Comparison of ENCODE assay signal across 31 mouse cellular contexts in genomic region chr7:55780011-55780410, GRCm38 (mm10). TPM values are rescaled to one million over a fixed set of nuclear protein-coding genes. Genes with fewer than 3 reads are reported as not detected.
A peak's percentile ranks its signal among the peaks of the same experiment; 100 is the strongest.
DNase-seq lines count a peak whose midpoint lies in the region; ATAC-seq and TF ChIP-seq lines count a peak whose summit lies in the region.
"Had no signal": no experiment of that assay in that cellular context is flagged by ENCODE, and none has a peak within 500 bp of the region (broad histone marks: within the 10 kb centered on the region; RNA-seq: fewer than 3 reads in every experiment).

No protein-coding gene starts in this region.

- H3K9ac ChIP-seq in kidney, embryonic 14.5 days (ENCODE audit: low read depth, low read length): no peak overlapping the region
- H3K9ac ChIP-seq in lung, embryonic 14.5 days: no peak overlapping the region
- H3K9ac ChIP-seq: embryonic facial prominence, embryonic 13.5 days; forebrain, embryonic 12.5 days; hindbrain, embryonic 15.5 days; intestine, embryonic 15.5 days; limb, embryonic 13.5 days; midbrain, embryonic 12.5 days had no signal

- no peak for TF ChIP-seq POLR2A in brain, embryonic 14.5 days (IDR thresholded peaks at IDR 0.05; ENCODE audit: borderline replicate concordance, extremely low read depth, insufficient read depth, insufficient read length, poor library complexity, severe bottlenecking)

- H3K27ac ChIP-seq in kidney, embryonic 14.5 days (ENCODE audit: low read depth, low read length): no peak overlapping the region
- H3K27ac ChIP-seq in lung, embryonic 14.5 days (ENCODE audit: low read depth): no peak overlapping the region
- H3K27ac ChIP-seq: embryonic facial prominence, embryonic 13.5 days; forebrain, embryonic 12.5 days; hindbrain, embryonic 10.5 days; hindbrain, embryonic 15.5 days; intestine, embryonic 15.5 days; layer of hippocampus, adult 2 months; left cerebral cortex, adult 2 months; limb, embryonic 13.5 days; midbrain, embryonic 12.5 days had no signal

- H3K27me3 ChIP-seq in kidney, embryonic 14.5 days (ENCODE audit: control insufficient read depth, insufficient read depth, low read length): no peaks in the 10 kb centered on the region
- H3K27me3 ChIP-seq in lung, embryonic 14.5 days (ENCODE audit: insufficient read depth, low read length): no peaks in the 10 kb centered on the region
- H3K27me3 ChIP-seq: CH12.LX; embryonic facial prominence, embryonic 13.5 days; forebrain, embryonic 12.5 days; hindbrain, embryonic 15.5 days; intestine, embryonic 15.5 days; limb, embryonic 13.5 days; midbrain, embryonic 12.5 days had no signal

- no peaks in the 10 kb centered on the region for H3K9me3 ChIP-seq in kidney, embryonic 14.5 days (ENCODE audit: control insufficient read depth, low read length)
- no peaks in the 10 kb centered on the region for H3K9me3 ChIP-seq in lung, embryonic 14.5 days (ENCODE audit: low read depth, low read length)
- H3K9me3 ChIP-seq: embryonic facial prominence, embryonic 13.5 days; forebrain, embryonic 12.5 days; hindbrain, embryonic 10.5 days; hindbrain, embryonic 15.5 days; intestine, embryonic 15.5 days; limb, embryonic 13.5 days; megakaryocyte, embryonic 14.5 days; midbrain, embryonic 12.5 days had no signal

- no peaks in the 10 kb centered on the region for H3K36me3 ChIP-seq in kidney, embryonic 14.5 days (ENCODE audit: control insufficient read depth, insufficient read depth, low read length)
- no peaks in the 10 kb centered on the region for H3K36me3 ChIP-seq in lung, embryonic 14.5 days (ENCODE audit: insufficient read depth)
- H3K36me3 ChIP-seq: embryonic facial prominence, embryonic 13.5 days; forebrain, embryonic 12.5 days; hindbrain, embryonic 10.5 days; hindbrain, embryonic 15.5 days; intestine, embryonic 15.5 days; limb, embryonic 13.5 days; midbrain, embryonic 12.5 days had no signal

- TF ChIP-seq CTCF in lung, embryonic 14.5 days (IDR thresholded peaks at IDR 0.05; ENCODE audit: low read depth): no peak
- no peak for TF ChIP-seq CTCF in brain, embryonic 14.5 days (IDR thresholded peaks at IDR 0.05; ENCODE audit: borderline replicate concordance, extremely low read depth, insufficient read depth, insufficient read length)

- ATAC-seq in kidney, embryonic 14.5 days (ENCODE audit: low FRiP score, low TSS enrichment): peak; percentile 71
- no peak; the same call in 1 of the 2 replicates for ATAC-seq in lung, embryonic 14.5 days (ENCODE audit: insufficient read depth)
- ATAC-seq: intestine, embryonic 15.5 days; lung, postnatal 0 days had no signal

- no peaks in the 10 kb centered on the region for H3K4me1 ChIP-seq in kidney, embryonic 14.5 days (ENCODE audit: control insufficient read depth, insufficient read depth, low read length)
- H3K4me1 ChIP-seq in lung, embryonic 14.5 days (ENCODE audit: insufficient read depth): peaks cover 4% of the 10 kb centered on the region; the same call in 1 of the 2 replicates
- H3K4me1 ChIP-seq: embryonic facial prominence, embryonic 13.5 days; forebrain, embryonic 12.5 days; hindbrain, embryonic 10.5 days; hindbrain, embryonic 15.5 days; intestine, embryonic 15.5 days; limb, embryonic 13.5 days; midbrain, embryonic 12.5 days had no signal

- WGBS in kidney, embryonic 14.5 days: 40% methylated on average over 4 of the region's 4 CpGs
- 31% methylated on average over 4 of the region's 4 CpGs for WGBS in lung, embryonic 14.5 days

- no peak overlapping the region for H3K4me2 ChIP-seq in kidney, embryonic 14.5 days (replicated peaks; ENCODE audit: low read depth, low read length)
- H3K4me2 ChIP-seq in lung, embryonic 14.5 days: no peak overlapping the region
- H3K4me2 ChIP-seq: embryonic facial prominence, embryonic 13.5 days; forebrain, embryonic 12.5 days; hindbrain, embryonic 15.5 days; intestine, embryonic 15.5 days; limb, embryonic 13.5 days; liver, embryonic 11.5 days; midbrain, embryonic 12.5 days had no signal

- peak; percentile 31 to 38 for DNase-seq in cerebellum, postnatal 10 days
- DNase-seq in cerebellum, adult 9-11 months: no peak
- no peak for DNase-seq in kidney, adult 8-10 months
- DNase-seq in lung, embryonic 14.5 days: peak; percentile 53
- no peak for DNase-seq in lung, adult 18-20 months
- DNase-seq in brain, embryonic 14.5 days (ENCODE audit: low read depth): peak; percentile 9
- DNase-seq in spleen, adult 18-20 months: no peak
- DNase-seq: cerebellum, adult 2 months; embryo, embryonic 11 days; gastrocnemius, postnatal 10 days; heart, postnatal 14 days; kidney, adult 9 months; lung, postnatal 4 days; right cerebral cortex, postnatal 25 days; thymus, postnatal 14 days had no signal

- no peak overlapping the region for H3K4me3 ChIP-seq in kidney, embryonic 14.5 days (ENCODE audit: low read length)
- no peak overlapping the region for H3K4me3 ChIP-seq in lung, embryonic 14.5 days (ENCODE audit: low read depth, low read length)
- H3K4me3 ChIP-seq: embryonic facial prominence, embryonic 13.5 days; erythroblast, embryonic 14.5 days; forebrain, embryonic 12.5 days; hindbrain, embryonic 10.5 days; hindbrain, embryonic 15.5 days; intestine, embryonic 15.5 days; layer of hippocampus, adult 2 months; left cerebral cortex, adult 2 months; limb, embryonic 13.5 days; megakaryocyte, embryonic 14.5 days; midbrain, embryonic 12.5 days had no signal

RNA-seq across cellular contexts. Expression of gene Siglech, which starts 12.0 kb away (rescaled TPM):
- polyA plus RNA-seq in kidney, embryonic 14.5 days (2014; fragmentation: Nextera tagmentation; extraction: Ambion mirVana): 0.14 TPM in 1 of 2 replicates, not detected in the other
- 0.39 and 0.66 TPM in 2 replicates for polyA plus RNA-seq in lung, embryonic 14.5 days (2014; fragmentation: Nextera tagmentation; extraction: Ambion mirVana)
- polyA plus RNA-seq in brain, embryonic 14.5 days (2012; rRNA removed): 1.2 and 1.8 TPM in 2 replicates
- polyA plus RNA-seq: C2C12; erythroblast, embryonic 14.5 days had no signal

RNA-seq across cellular contexts. Expression of gene Tubgcp5, which starts 13.9 kb away (rescaled TPM):
- 24.6 and 34.6 TPM in 2 replicates for polyA plus RNA-seq in kidney, embryonic 14.5 days (2014; fragmentation: Nextera tagmentation; extraction: Ambion mirVana)
- polyA plus RNA-seq in lung, embryonic 14.5 days (2014; fragmentation: Nextera tagmentation; extraction: Ambion mirVana): 30.9 and 32.3 TPM in 2 replicates
- polyA plus RNA-seq in brain, embryonic 14.5 days (2012; rRNA removed): 22.4 and 23.0 TPM in 2 replicates

Comparison
In these comparisons a context has a peak if more than half of its experiments do, and no peak if none do; other contexts are left out.
1. DNase-seq: peak in cerebellum, postnatal 10 days (2 of 2), lung, embryonic 14.5 days (single experiment) and brain, embryonic 14.5 days (single experiment); none in cerebellum, adult 9-11 months (single experiment), kidney, adult 8-10 months (0 of 2), lung, adult 18-20 months (0 of 2) and spleen, adult 18-20 months (0 of 2).